Mouse (Mus musculus): ENCODE measurements around the gene Slc6a1. TPM values are rescaled to one million over a fixed set of nuclear protein-coding genes. Genes with fewer than 3 reads are reported as not detected.

The Slc6a1 gene
- total RNA-seq, 1 experiment from 2014 or later, result not detected

DNA sequence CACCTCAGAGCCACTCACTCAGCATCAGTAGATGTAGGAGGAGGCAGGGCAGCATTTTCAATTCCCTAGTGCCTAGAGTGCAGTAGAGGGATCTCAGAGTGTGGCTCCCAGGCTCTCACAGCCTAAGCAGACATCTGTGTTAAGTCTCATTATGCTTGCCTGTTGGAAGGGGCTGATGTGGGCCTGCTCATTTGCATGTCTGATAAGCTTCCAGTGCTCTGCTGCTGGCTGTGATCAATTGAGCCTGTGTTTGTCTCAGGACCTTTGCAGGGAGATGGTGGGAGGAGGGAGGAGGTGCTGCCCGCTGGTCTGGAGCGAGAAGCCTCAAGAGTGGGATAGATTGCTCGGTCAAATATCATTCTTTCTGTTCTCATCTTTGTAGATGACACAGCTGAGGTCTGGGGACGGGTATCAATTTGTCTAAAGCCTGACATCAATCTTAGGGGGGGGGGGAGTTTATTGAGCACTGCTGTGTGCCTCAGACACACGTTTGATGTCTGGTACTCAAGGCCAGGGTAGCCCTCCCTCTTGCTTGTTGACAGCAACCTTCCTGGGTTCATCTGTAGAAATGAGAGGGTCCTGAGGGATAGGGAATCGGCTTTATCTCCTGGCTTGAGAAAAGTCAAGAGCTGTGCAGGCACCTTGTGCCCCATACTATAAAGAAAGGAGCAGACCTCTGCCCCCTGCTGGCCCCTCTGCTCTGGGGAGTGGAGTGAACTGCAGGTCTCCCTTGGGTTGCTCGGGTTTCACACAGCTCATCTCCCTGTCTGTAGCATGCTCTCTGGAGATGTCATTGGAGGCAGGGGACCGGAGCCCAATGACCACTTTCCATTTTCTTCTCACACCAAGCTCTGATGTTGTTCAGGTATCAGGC is 47.4 kb downstream of the Slc6a1 start:
- no peak for ATAC-seq (replicated peaks in 1 of 2; ENCODE audit: insufficient read depth in 1 of 2, low FRiP score in 2 of 2, low TSS enrichment in 1 of 2, low read depth in 1 of 2, poor library complexity in 2 of 2, severe bottlenecking in 2 of 2)

- ATAC-seq (replicated peaks in 1 of 2; ENCODE audit: insufficient read depth in 1 of 2, low FRiP score in 2 of 2, low TSS enrichment in 1 of 2, low read depth in 1 of 2, poor library complexity in 2 of 2, severe bottlenecking in 2 of 2), result no peak
These were observed 49.5 kb downstream of the Slc6a1 start for GRCm38 (mm10) chr6:114331926-114332325.

- ATAC-seq (replicated peaks in 1 of 2; ENCODE audit: insufficient read depth in 1 of 2, low FRiP score in 2 of 2, low TSS enrichment in 1 of 2, low read depth in 1 of 2, poor library complexity in 2 of 2, severe bottlenecking in 2 of 2), result no peak
These were observed 53.9 kb downstream of the Slc6a1 start for GRCm38 (mm10) chr6:114336128-114336943.

DNA sequence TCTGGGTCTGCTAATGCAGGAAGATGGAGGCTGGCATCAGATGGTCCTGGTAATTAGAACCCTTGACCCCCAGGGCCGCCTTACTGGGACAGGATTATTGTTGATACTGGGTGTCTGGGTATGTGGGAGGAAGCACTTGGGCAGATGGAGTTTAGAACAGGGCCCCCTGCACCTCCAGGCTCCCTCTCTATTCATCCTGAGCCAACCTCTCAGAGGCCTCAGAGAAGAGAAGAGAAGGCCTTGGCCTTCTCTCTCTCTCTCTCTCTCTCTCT is 54.4 kb downstream of the Slc6a1 start:
- no peak for ATAC-seq (replicated peaks in 1 of 2; ENCODE audit: insufficient read depth in 1 of 2, low FRiP score in 2 of 2, low TSS enrichment in 1 of 2, low read depth in 1 of 2, poor library complexity in 2 of 2, severe bottlenecking in 2 of 2)

GRCm38 (mm10) chr6:114341381-114341780 is 58.9 kb downstream of the Slc6a1 start:
- peak; percentile 68 to 85; a peak in 3 of 4 replicates for ATAC-seq (replicated peaks in 1 of 2; ENCODE audit: insufficient read depth in 1 of 2, low FRiP score in 2 of 2, low TSS enrichment in 1 of 2, low read depth in 1 of 2, poor library complexity in 2 of 2, severe bottlenecking in 2 of 2)

- no peak; a peak in 1 of 4 replicates for ATAC-seq (replicated peaks in 1 of 2; ENCODE audit: insufficient read depth in 1 of 2, low FRiP score in 2 of 2, low TSS enrichment in 1 of 2, low read depth in 1 of 2, poor library complexity in 2 of 2, severe bottlenecking in 2 of 2)
These were observed 61.3 kb downstream of the Slc6a1 start for GRCm38 (mm10) chr6:114343740-114344139.

DNA sequence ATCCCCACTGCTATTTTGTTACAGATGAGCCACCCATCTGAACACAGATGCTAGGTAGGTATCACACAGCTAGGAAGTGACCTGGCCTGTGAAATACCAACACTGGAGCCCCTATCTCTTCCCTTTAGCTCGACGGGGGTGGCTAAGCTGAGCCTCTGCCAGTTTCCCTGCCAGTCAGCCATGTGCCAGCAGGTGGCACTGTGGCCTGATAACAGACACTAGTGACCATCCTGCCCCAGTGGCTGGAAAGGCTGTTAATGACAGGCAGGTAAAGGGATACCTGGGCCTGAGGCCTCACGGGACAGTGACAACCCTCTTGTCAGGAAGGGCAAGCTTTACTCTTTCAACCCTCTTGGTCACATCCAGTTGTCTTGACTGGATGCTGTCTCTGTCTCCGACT is 62.7 kb downstream of the Slc6a1 start:
- ATAC-seq (replicated peaks in 1 of 2; ENCODE audit: insufficient read depth in 1 of 2, low FRiP score in 2 of 2, low TSS enrichment in 1 of 2, low read depth in 1 of 2, poor library complexity in 2 of 2, severe bottlenecking in 2 of 2), result peak; percentile 43 to 51; a peak in 1 of 4 replicates

DNA sequence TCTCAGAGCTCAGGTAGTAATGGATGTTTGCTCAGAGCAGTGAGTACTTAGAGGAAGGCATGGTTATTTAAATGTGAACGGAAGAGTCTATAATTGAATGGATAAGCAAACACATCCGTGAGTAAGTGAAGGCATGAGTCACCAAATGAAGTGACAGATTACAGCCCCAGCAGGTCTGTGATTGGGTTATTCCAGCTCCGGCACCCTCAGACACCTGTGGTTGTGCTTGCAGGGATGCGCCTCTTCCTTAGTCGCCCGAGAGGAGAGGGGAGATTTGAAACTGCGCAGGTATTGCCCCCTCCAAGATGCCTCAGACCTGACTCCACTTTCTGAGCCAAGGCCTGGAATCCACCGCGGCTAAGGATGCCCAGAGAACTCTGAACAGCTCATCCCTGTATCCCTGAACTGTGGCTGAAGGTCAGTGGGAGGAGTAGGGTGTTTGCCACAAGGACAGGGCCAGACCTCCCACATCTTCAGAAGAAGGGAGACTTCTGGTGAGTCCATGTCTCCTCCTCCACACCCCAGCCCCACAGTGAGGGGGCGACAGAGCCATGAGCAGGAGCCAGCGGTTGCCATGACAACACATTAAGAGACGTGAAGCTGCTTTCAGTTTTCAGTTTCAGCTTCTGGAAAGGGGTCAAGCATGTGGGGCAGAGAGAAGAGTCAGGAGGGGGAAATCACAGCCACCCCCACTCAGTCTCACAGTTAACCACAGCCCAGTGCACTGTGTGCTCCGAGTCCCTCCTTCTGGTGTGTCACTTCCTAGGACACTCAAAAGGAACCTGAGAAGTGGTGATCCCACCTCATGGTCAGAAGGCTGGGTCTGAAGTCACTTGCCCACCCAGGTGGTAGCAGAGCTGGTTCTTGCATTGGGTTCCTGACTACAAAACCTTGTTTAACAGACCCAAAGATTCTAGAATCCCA is 65.7 kb downstream of the Slc6a1 start:
- no peak for ATAC-seq (replicated peaks in 1 of 2; ENCODE audit: insufficient read depth in 1 of 2, low FRiP score in 2 of 2, low TSS enrichment in 1 of 2, low read depth in 1 of 2, poor library complexity in 2 of 2, severe bottlenecking in 2 of 2)

GRCm38 (mm10) chr6:114354635-114355034 is 72.2 kb downstream of the Slc6a1 start:
- ATAC-seq (replicated peaks in 1 of 2; ENCODE audit: insufficient read depth in 1 of 2, low FRiP score in 2 of 2, low TSS enrichment in 1 of 2, low read depth in 1 of 2, poor library complexity in 2 of 2, severe bottlenecking in 2 of 2), result no peak

DNA sequence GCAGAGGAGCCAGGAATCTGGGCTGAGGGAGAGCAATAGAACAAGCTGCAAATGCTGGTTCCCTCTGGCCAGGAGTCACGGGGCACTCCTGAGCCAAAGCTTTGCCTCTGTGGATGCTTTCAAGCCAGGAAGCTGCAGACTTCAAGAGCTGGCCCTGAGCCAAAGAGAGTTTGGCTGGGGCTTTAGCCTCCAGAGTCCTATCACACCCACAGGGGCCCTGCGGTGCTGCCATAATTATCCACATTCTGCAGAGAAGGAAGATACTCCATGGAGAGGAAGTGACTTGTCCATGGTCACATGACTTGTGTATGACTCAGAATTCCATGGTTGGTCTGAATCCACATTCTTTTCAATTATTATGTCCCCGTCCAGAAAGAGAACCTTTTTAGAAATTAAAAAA is 75.7 kb downstream of the Slc6a1 start:
- no peak for ATAC-seq (replicated peaks in 1 of 2; ENCODE audit: insufficient read depth in 1 of 2, low FRiP score in 2 of 2, low TSS enrichment in 1 of 2, low read depth in 1 of 2, poor library complexity in 2 of 2, severe bottlenecking in 2 of 2)

- peak; percentile 65 to 73; a peak in 3 of 4 replicates for ATAC-seq (replicated peaks in 1 of 2; ENCODE audit: insufficient read depth in 1 of 2, low FRiP score in 2 of 2, low TSS enrichment in 1 of 2, low read depth in 1 of 2, poor library complexity in 2 of 2, severe bottlenecking in 2 of 2)
These were observed 79.9 kb downstream of the Slc6a1 start for GRCm38 (mm10) chr6:114362355-114362754.

- ATAC-seq (replicated peaks in 1 of 2; ENCODE audit: insufficient read depth in 1 of 2, low FRiP score in 2 of 2, low TSS enrichment in 1 of 2, low read depth in 1 of 2, poor library complexity in 2 of 2, severe bottlenecking in 2 of 2), result no peak
These were observed 81.3 kb downstream of the Slc6a1 start for GRCm38 (mm10) chr6:114363740-114364139.

- no peak for ATAC-seq (replicated peaks in 1 of 2; ENCODE audit: insufficient read depth in 1 of 2, low FRiP score in 2 of 2, low TSS enrichment in 1 of 2, low read depth in 1 of 2, poor library complexity in 2 of 2, severe bottlenecking in 2 of 2)
These were observed 82.3 kb downstream of the Slc6a1 start for GRCm38 (mm10) chr6:114364734-114365133.

GRCm38 (mm10) chr6:114366191-114366590 is 83.8 kb downstream of the Slc6a1 start:
- ATAC-seq (replicated peaks in 1 of 2; ENCODE audit: insufficient read depth in 1 of 2, low FRiP score in 2 of 2, low TSS enrichment in 1 of 2, low read depth in 1 of 2, poor library complexity in 2 of 2, severe bottlenecking in 2 of 2), result no peak

Data from hematopoietic stem cell, adult 5-6 weeks (primary cell).